Mouse (Mus musculus) liver, embryonic 14.5 days (tissue): ENCODE measurements around the gene D630039A03Rik.

Source experiments
- CTCF ChIP-seq: IDR thresholded peaks from 2 replicates; pipeline ENCODE4 v1.5.1; 2016; ENCODE audit warnings: antibody characterized with exemption, low read depth, control low read depth
- EP300 ChIP-seq: IDR thresholded peaks from 2 replicates; pipeline ENCODE4 v1.6.1; 2016; ENCODE audit warnings: antibody characterized with exemption, low read depth

DNA sequence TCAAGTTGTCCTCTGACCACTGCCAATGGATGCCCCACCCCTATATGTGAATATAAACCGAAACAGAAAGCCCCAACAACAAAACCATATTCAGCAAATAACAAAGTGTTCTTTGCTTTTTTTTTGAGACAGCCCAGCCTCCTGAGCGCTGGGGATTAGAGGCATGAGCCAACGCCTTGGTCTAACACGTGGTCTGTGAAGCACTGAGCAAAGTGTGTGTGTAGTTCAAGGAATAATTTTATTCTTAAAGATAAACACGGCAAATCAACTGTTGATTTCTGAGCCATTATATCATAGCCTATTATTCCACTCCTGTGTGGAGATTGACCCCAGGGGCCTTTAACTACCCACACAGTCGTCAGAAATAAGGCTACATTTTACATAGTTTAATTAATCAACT is 38.5 kb upstream of the D630039A03Rik start:
- TF ChIP-seq EP300 (no peak), CTCF (no peak)
